Mouse (Mus musculus) heart, embryonic 14.5 days (tissue): ENCODE results near the gene Hspa4. TPM values are rescaled to one million over a fixed set of nuclear protein-coding genes. Genes with fewer than 3 reads are reported as not detected.

Experiments
- ATAC-seq: fragments of 200-750 bp; cut with Nextera tagmentation; 2 replicates; pipeline ENCODE4 v1.8.0; 2017; ENCODE audit warnings: low read depth, moderate TSS enrichment; ENCODE audit not compliant: insufficient number of reproducible peaks, insufficient read depth, low FRiP score
- H3K27ac ChIP-seq, 2 experiments: fragments of 200-500 bp in 1 of 2; fragments of 300-500 bp in 1 of 2; sonication (generic) in 1 of 2; replicated peaks in 1 of 2; 2 replicates each; pipeline ENCODE4 v1.5.1; 2012 to 2014; ENCODE audit warnings: low read depth in 2 of 2, low read length in 2 of 2, control low read depth in 1 of 2, mild to moderate bottlenecking in 1 of 2, mixed read lengths in 1 of 2; ENCODE audit not compliant: control insufficient read depth in 1 of 2, insufficient read depth in 1 of 2
- H3K27me3 ChIP-seq: fragments of 300-500 bp; sonication (generic); 2 replicates; pipeline ENCODE4 v1.6.1; 2014; ENCODE audit warnings: mild to moderate bottlenecking, low read length, control low read depth; ENCODE audit not compliant: control insufficient read depth, insufficient read depth
- H3K36me3 ChIP-seq: fragments of 300-500 bp; sonication (generic); 2 replicates; pipeline ENCODE4 v1.6.1; 2014; ENCODE audit warnings: mild to moderate bottlenecking, control low read depth, low read length, mixed read lengths; ENCODE audit not compliant: control insufficient read depth, insufficient read depth
- H3K4me1 ChIP-seq, 2 experiments: fragments of 200-500 bp in 1 of 2; fragments of 300-500 bp in 1 of 2; sonication (generic) in 1 of 2; 2 replicates each; pipeline ENCODE4 v1.6.1; 2012 to 2014; ENCODE audit warnings: low read length in 2 of 2, control low read depth in 1 of 2, mixed read lengths in 1 of 2; ENCODE audit not compliant: control insufficient read depth in 2 of 2, insufficient read depth in 2 of 2
- H3K4me2 ChIP-seq: fragments of 300-500 bp; sonication (generic); 2 replicates; pipeline ENCODE4 v1.6.1; 2014; ENCODE audit warnings: mild to moderate bottlenecking, low read length
- H3K4me3 ChIP-seq, 2 experiments: fragments of 200-500 bp in 1 of 2; fragments of 300-500 bp in 1 of 2; sonication (generic) in 1 of 2; 2 replicates each; pipeline ENCODE4 v1.5.1; 2012 to 2014; ENCODE audit warnings: low read length in 2 of 2, mild to moderate bottlenecking in 2 of 2, control low read depth in 1 of 2, low read depth in 1 of 2, moderate library complexity in 1 of 2; ENCODE audit not compliant: control insufficient read depth in 1 of 2, insufficient read depth in 1 of 2
- H3K9ac ChIP-seq: fragments of 300-500 bp; sonication (generic); 2 replicates; pipeline ENCODE4 v1.6.1; 2014; ENCODE audit warnings: mild to moderate bottlenecking, low read length
- H3K9me3 ChIP-seq: fragments of 300-500 bp; sonication (generic); 2 replicates; pipeline ENCODE4 v1.6.1; 2016; ENCODE audit warnings: low read length, control low read depth; ENCODE audit not compliant: control insufficient read depth
- WGBS: fragments of 180-500 bp; shearing (Covaris S2); extraction: QIAGEN DNeasy Blood & Tissue Kit; methylation state at CpG from one replicate; pipeline ENCODE4 v1.1.7; 2014; 5-methylcytosine and 5-hydroxymethylcytosine counted together
- polyA plus RNA-seq: library from polyadenylated mRNA; unstranded; fragments of >200 nt; fragmentation: Nextera tagmentation; extraction: Ambion mirVana; gene quantifications from 2 replicates; pipeline ENCODE4 v1.2.1, GENCODE M21; 2014

The Hspa4 gene
- polyA plus RNA-seq, 1 experiment from 2014 or later: 66.8 TPM

- Histone ChIP-seq H3K36me3 (no peaks in the 10 kb centered on the region), H3K27ac (no peak overlapping the region), H3K9ac (no peak overlapping the region), H3K4me1 (peaks cover 0 to 9% of the 10 kb centered on the region in 2 experiments; a peak in 3 of 4 replicates), H3K4me3 (no peak overlapping the region), H3K4me2 (no peak overlapping the region), H3K9me3 (peaks cover 5% of the 10 kb centered on the region; the same call in 1 of the 2 replicates), H3K27me3 (no peaks in the 10 kb centered on the region)
- no peak for ATAC-seq
- WGBS: 89% methylated on average over 14 of the region's 14 CpGs
These were observed 49.5 kb downstream of the Hspa4 start for GRCm38 (mm10) chr11:53250796-53251195.

DNA sequence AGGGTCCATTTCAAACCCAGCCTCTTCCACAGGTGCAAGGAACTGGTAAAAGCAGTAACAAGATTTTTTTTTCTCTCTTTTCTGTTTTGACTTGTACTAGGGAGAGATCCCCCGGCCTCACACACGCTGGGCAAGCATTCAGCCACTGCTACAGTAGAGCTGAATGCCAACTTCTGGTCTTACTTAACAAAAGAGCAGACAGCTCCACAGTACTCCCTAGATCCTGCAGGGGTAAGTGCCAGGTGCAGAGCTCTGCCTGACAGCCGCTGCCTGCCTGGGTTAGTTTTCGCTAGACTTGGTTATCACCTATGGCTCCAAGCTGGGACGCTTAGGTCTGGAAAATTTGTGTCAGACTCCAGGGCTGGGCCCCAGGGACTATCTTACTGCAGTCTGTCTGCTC, 50.6 kb downstream of the Hspa4 start:
- ATAC-seq: no peak
- Histone ChIP-seq H3K9me3 (peaks cover 2% of the 10 kb centered on the region; the same call in 1 of the 2 replicates), H3K4me1 (peaks cover 0 to 9% of the 10 kb centered on the region in 2 experiments; a peak in 3 of 4 replicates), H3K9ac (no peak overlapping the region), H3K27me3 (no peaks in the 10 kb centered on the region), H3K4me2 (no peak overlapping the region), H3K36me3 (no peaks in the 10 kb centered on the region), H3K4me3 (no peak overlapping the region), H3K27ac (no peak overlapping the region)
- WGBS: 45% methylated on average over 5 of the region's 5 CpGs

- H3K9ac ChIP-seq: no peak overlapping the region
- H3K4me1 ChIP-seq: peaks cover 0 to 9% of the 10 kb centered on the region in 2 experiments; a peak in 3 of 4 replicates
- no peak for ATAC-seq
- 52% methylated on average over 2 of the region's 2 CpGs for WGBS
- H3K36me3 ChIP-seq: no peaks in the 10 kb centered on the region
- no peak overlapping the region for H3K4me3 ChIP-seq
- no peaks in the 10 kb centered on the region for H3K27me3 ChIP-seq
- no peak overlapping the region for H3K27ac ChIP-seq
- H3K4me2 ChIP-seq: no peak overlapping the region
- peaks cover 7% of the 10 kb centered on the region for H3K9me3 ChIP-seq
These were observed 54.7 kb downstream of the Hspa4 start for GRCm38 (mm10) chr11:53245561-53245960.

GRCm38 (mm10) chr11:53243199-53243598, 57.1 kb downstream of the Hspa4 start:
- Histone ChIP-seq H3K36me3 (no peaks in the 10 kb centered on the region), H3K9me3 (peaks cover 7% of the 10 kb centered on the region), H3K4me2 (no peak overlapping the region), H3K4me1 (no peaks in the 10 kb centered on the region), H3K27me3 (no peaks in the 10 kb centered on the region), H3K4me3 (no peak overlapping the region), H3K9ac (no peak overlapping the region), H3K27ac (no peak overlapping the region)
- no peak for ATAC-seq
- 49% methylated on average over 11 of the region's 11 CpGs for WGBS

GRCm38 (mm10) chr11:53233590-53233989, 66.7 kb downstream of the Hspa4 start:
- peaks cover 5% of the 10 kb centered on the region; the same call in 1 of the 2 replicates for H3K9me3 ChIP-seq
- H3K27me3 ChIP-seq: no peaks in the 10 kb centered on the region
- ATAC-seq: no peak
- no peak overlapping the region for H3K27ac ChIP-seq
- H3K4me1 ChIP-seq: peaks cover 6 to 8% of the 10 kb centered on the region in 2 experiments
- 30% methylated on average over 9 of the region's 9 CpGs for WGBS
- H3K36me3 ChIP-seq: no peaks in the 10 kb centered on the region
- no peak overlapping the region for H3K9ac ChIP-seq
- no peak overlapping the region for H3K4me3 ChIP-seq
- H3K4me2 ChIP-seq: 0 out of 2 replicates have a peak overlapping the region, but pooled peaks have one; percentile 4

DNA sequence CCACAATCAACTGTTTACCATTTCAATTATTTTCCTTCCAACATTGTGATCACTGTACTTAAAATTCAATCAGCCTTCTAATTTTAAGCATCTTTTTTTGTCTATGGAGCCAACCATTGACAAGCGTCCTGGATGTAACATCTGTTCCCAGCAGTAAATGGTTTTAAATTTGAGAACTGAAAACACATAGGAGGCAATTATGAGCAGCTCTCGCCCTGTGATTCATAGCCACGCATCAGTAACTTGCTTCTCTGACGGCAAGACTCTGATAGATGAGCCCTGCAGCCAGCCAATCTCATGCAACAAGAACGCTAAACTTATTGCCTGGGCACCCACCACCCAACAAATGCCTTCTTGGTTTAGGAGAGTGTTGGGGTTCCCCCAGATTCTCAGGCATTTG, 68.4 kb downstream of the Hspa4 start:
- WGBS: 88% methylated on average over 5 of the region's 5 CpGs
- Histone ChIP-seq H3K4me3 (no peak overlapping the region), H3K4me1 (peaks cover 6 to 8% of the 10 kb centered on the region in 2 experiments), H3K4me2 (no peak overlapping the region), H3K27ac (no peak overlapping the region), H3K36me3 (no peaks in the 10 kb centered on the region), H3K9ac (no peak overlapping the region), H3K9me3 (peaks cover 2% of the 10 kb centered on the region; the same call in 1 of the 2 replicates), H3K27me3 (no peaks in the 10 kb centered on the region)
- no peak for ATAC-seq

DNA sequence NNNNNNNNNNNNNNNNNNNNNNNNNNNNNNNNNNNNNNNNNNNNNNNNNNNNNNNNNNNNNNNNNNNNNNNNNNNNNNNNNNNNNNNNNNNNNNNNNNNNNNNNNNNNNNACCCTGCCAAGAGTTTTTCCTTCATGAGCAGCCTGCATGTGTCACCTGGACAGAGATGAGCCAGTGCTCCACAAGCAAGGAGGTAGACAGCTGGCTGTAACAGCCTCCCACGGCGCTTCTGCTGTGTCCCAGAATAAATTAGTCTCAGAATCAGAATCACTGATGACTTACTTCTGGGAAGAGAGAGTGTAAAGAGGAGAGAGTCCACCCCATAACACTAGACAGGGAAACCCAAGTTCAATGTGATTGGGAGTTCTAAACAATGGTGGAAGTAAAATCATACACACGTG, 71.2 kb downstream of the Hspa4 start:
- H3K36me3 ChIP-seq: no peaks in the 10 kb centered on the region
- ATAC-seq: no peak
- no peak overlapping the region for H3K4me2 ChIP-seq
- H3K27me3 ChIP-seq: no peaks in the 10 kb centered on the region
- H3K4me1 ChIP-seq: peaks cover 6 to 8% of the 10 kb centered on the region in 2 experiments
- H3K4me3 ChIP-seq: no peak overlapping the region
- 0 out of 2 replicates have a peak, but pooled peaks cover 2% of the 10 kb centered on the region for H3K9me3 ChIP-seq
- WGBS: 94% methylated on average over 3 of the region's 3 CpGs
- H3K27ac ChIP-seq: no peak overlapping the region
- H3K9ac ChIP-seq: no peak overlapping the region

GRCm38 (mm10) chr11:53210876-53211275, 89.4 kb downstream of the Hspa4 start:
- no peak overlapping the region for H3K4me3 ChIP-seq
- no peaks in the 10 kb centered on the region for H3K36me3 ChIP-seq
- no peak for ATAC-seq
- H3K27me3 ChIP-seq: no peaks in the 10 kb centered on the region
- H3K9me3 ChIP-seq: no peaks in the 10 kb centered on the region
- no peak overlapping the region for H3K27ac ChIP-seq
- H3K4me1 ChIP-seq: no peaks in the 10 kb centered on the region
- WGBS: 71% methylated on average over 9 of the region's 9 CpGs
- no peak overlapping the region for H3K9ac ChIP-seq
- H3K4me2 ChIP-seq: no peak overlapping the region
